In genomic region chr17:85189227-85190127, GRCm38 (mm10) we compare ENCODE assay signal across 8 mouse cellular contexts.
DNase-seq lines count a peak whose midpoint lies in the region; ATAC-seq lines count a peak whose summit lies in the region.

No protein-coding gene starts in this region.

- peak; percentile 97 for ATAC-seq in inflammation-experienced regulatory T-cells, adult 6 months
- peak; percentile 100 for ATAC-seq in megakaryocyte progenitor cell, adult 5-6 weeks (replicated peaks; ENCODE audit: poor library complexity)

- peak; percentile 81 to 82 for DNase-seq in adrenal gland, adult 18-20 months (ENCODE audit: low spot score in 2 of 2)
- DNase-seq in embryo, embryonic 11 days = peak; percentile 88
- peak; percentile 48 for DNase-seq in gastrocnemius, postnatal 25 days
- DNase-seq in left cerebral cortex, adult 9 months (ENCODE audit: low spot score in 2 of 2) = peak; percentile 69 to 97
- peak; percentile 89 to 91 for DNase-seq in right cerebral cortex, postnatal 10 days (ENCODE audit: low spot score in 2 of 2)
- DNase-seq in urinary bladder, postnatal 14 days (ENCODE audit: low spot score) = peak; percentile 81

Comparison
In these comparisons a context has a peak if more than half of its experiments do, and no peak if none do; other contexts are left out.
1. Peak in every context shown above with its lines: DNase-seq and ATAC-seq.